In genomic region chr19:32512518-32512917, GRCm38 (mm10) we compare ENCODE assay signal across 12 mouse cellular contexts. TPM values are rescaled to one million over a fixed set of nuclear protein-coding genes. Genes with fewer than 3 reads are reported as not detected.
DNase-seq lines count a peak whose midpoint lies in the region; ATAC-seq and TF ChIP-seq lines count a peak whose summit lies in the region.
"Had no signal": no experiment of that assay in that cellular context is flagged by ENCODE, and none has a peak within 500 bp of the region (broad histone marks: within the 10 kb centered on the region; RNA-seq: fewer than 3 reads in every experiment).

No protein-coding gene starts in this region.

- no peak overlapping the region for H3K4me2 ChIP-seq in forebrain, embryonic 12.5 days
- H3K4me2 ChIP-seq: hindbrain, embryonic 13.5 days; limb, embryonic 15.5 days; stomach, embryonic 15.5 days had no signal

- H3K9me3 ChIP-seq in forebrain, embryonic 12.5 days, result 0 out of 2 replicates have a peak, but pooled peaks cover 3% of the 10 kb centered on the region
- H3K9me3 ChIP-seq: hindbrain, embryonic 13.5 days; limb, embryonic 15.5 days; stomach, embryonic 15.5 days had no signal

- no peak for TF ChIP-seq POLR2A in lung, adult 2 months (IDR thresholded peaks at IDR 0.05; ENCODE audit: borderline replicate concordance, extremely low read depth, low read depth, low read length)

- 0 out of 2 replicates have a peak, but pooled peaks have one; percentile 27 for TF ChIP-seq CTCF in lung, adult 2 months (IDR thresholded peaks at IDR 0.05; ENCODE audit: insufficient read depth, low read length)

- peak; percentile 23 for DNase-seq in embryo, embryonic 10 days (ENCODE audit: low spot score)
- DNase-seq in embryo, embryonic 11 days, result no peak
- no peak for DNase-seq in lung, adult 2 months
- no peak for DNase-seq in lung, postnatal 36 days
- DNase-seq in NIH3T3 (ENCODE audit: low read depth), result peak; percentile 41
- DNase-seq in naive thymus-derived CD4-positive, alpha-beta T cell, adult 2 months (ENCODE audit: low read depth), result peak; percentile 24
- DNase-seq in gastrocnemius, postnatal 36 days, result no peak
- DNase-seq: adrenal gland, adult 8-10 months had no signal

- no peak for ATAC-seq in forebrain, embryonic 12.5 days (ENCODE audit: low FRiP score)

- no peaks in the 10 kb centered on the region for H3K27me3 ChIP-seq in forebrain, embryonic 12.5 days
- H3K27me3 ChIP-seq: hindbrain, embryonic 13.5 days; limb, embryonic 15.5 days; stomach, embryonic 15.5 days had no signal

- no peaks in the 10 kb centered on the region for H3K4me1 ChIP-seq in lung, adult 2 months (ENCODE audit: control insufficient read depth, insufficient read depth, low read length)
- no peaks in the 10 kb centered on the region for H3K4me1 ChIP-seq in forebrain, embryonic 12.5 days
- H3K4me1 ChIP-seq: hindbrain, embryonic 13.5 days; limb, embryonic 15.5 days; stomach, embryonic 15.5 days had no signal

- H3K27ac ChIP-seq in forebrain, embryonic 12.5 days, result no peak overlapping the region
- H3K27ac ChIP-seq: hindbrain, embryonic 13.5 days; limb, embryonic 15.5 days; stomach, embryonic 15.5 days had no signal

- peaks cover 57% of the 10 kb centered on the region for H3K36me3 ChIP-seq in forebrain, embryonic 12.5 days (replicated peaks)

- WGBS in lung, adult 2 months, result 42% methylated on average over 1 of the region's 1 CpGs
- WGBS in forebrain, embryonic 12.5 days, result 27% methylated on average over 1 of the region's 1 CpGs

- H3K9ac ChIP-seq in forebrain, embryonic 12.5 days, result no peak overlapping the region
- H3K9ac ChIP-seq: hindbrain, embryonic 13.5 days; limb, embryonic 15.5 days; stomach, embryonic 15.5 days had no signal

- intact Hi-C loops in gastrocnemius, postnatal 36 days (cut with DNase I), result no loop called here

- no peak overlapping the region for H3K4me3 ChIP-seq in lung, adult 2 months (replicated peaks; ENCODE audit: extremely low read depth, low read depth, low read length)
- H3K4me3 ChIP-seq in forebrain, embryonic 12.5 days (replicated peaks), result no peak overlapping the region
- H3K4me3 ChIP-seq: hindbrain, embryonic 13.5 days; limb, embryonic 15.5 days; stomach, embryonic 15.5 days had no signal

RNA-seq across cellular contexts. Expression of gene Minpp1, which starts 26.9 kb away (rescaled TPM):
- 29.1 and 50.1 TPM in 2 replicates for polyA plus RNA-seq in lung, adult 2 months (2012; rRNA removed)
- total RNA-seq in gastrocnemius, postnatal 36 days (2021), result 10 to 100 TPM; 12.7 to 15.2 TPM
- 52.5 and 54.7 TPM in 2 replicates for polyA plus RNA-seq in forebrain, embryonic 12.5 days (2016; fragmentation: Nextera tagmentation; extraction: Ambion mirVana)

RNA-seq across cellular contexts. Expression of gene Rpl9-ps6, which starts 46.1 kb away (rescaled TPM):
- polyA plus RNA-seq in lung, adult 2 months (2012; rRNA removed), result 2.7 and 7.2 TPM in 2 replicates
- 10 to 100 TPM; 25.7 to 26.5 TPM for total RNA-seq in gastrocnemius, postnatal 36 days (2021)
- 74.3 and 78.0 TPM in 2 replicates for polyA plus RNA-seq in forebrain, embryonic 12.5 days (2016; fragmentation: Nextera tagmentation; extraction: Ambion mirVana)

Comparison
In these comparisons a context has a peak if more than half of its experiments do, and no peak if none do; other contexts are left out.
1. DNase-seq: peak in embryo, embryonic 10 days (single experiment), NIH3T3 (single experiment) and naive thymus-derived CD4-positive, alpha-beta T cell, adult 2 months (single experiment); none in embryo, embryonic 11 days (single experiment), lung, adult 2 months (single experiment), lung, postnatal 36 days (single experiment) and gastrocnemius, postnatal 36 days (0 of 2).